Mouse (Mus musculus): ENCODE measurements around the gene Pomt1. TPM values are rescaled to one million over a fixed set of nuclear protein-coding genes. Genes with fewer than 3 reads are reported as not detected.

Pomt1 gene
- polyA plus RNA-seq (2012; rRNA removed): 9.7 and 9.8 TPM in 2 replicates

DNA sequence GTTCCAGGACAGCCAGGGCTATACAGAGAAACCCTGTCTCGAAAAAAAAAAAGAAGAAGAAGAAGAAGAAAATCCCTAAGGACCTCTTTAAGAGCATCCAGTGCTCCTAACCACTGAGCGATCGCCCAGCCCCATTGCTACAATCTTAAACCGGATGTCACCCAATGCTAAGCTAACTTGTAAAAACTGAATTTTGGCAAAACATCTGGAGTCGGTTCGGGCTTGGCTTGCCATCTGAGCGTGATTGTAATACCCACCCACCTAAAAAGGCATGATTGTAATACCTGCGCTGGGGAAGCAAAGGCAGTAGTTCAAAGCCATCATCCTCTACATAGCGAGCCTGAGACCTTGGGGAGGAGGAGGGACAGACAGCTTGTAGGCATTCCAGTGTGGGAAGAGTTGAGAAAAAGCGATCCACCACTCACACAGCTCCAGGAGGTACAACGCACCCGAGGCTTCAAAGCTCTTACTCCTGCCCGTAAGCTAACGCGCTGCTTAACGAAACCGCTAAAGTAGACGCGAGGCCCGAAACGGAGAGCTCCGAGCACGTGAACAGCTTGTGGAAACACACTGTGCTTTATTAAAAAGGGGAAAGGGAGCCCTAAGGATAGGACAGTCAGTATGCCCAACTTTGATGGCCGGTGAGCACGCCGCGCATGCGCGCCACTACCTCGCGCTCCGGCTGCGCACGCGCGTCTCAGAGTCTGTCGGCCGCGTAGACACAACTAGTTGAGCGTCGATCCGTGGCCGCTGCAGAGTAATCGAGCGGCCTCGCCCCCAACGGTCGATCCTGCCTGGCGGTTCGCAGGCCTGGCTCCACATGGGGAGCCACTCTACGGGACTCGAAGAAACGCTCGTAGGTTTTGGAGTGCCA is at the start of gene Pomt1:
Gene Pomt1, plus strand, starts transcription at position 705 of the 874 bp plus-strand sequence.

DNA sequence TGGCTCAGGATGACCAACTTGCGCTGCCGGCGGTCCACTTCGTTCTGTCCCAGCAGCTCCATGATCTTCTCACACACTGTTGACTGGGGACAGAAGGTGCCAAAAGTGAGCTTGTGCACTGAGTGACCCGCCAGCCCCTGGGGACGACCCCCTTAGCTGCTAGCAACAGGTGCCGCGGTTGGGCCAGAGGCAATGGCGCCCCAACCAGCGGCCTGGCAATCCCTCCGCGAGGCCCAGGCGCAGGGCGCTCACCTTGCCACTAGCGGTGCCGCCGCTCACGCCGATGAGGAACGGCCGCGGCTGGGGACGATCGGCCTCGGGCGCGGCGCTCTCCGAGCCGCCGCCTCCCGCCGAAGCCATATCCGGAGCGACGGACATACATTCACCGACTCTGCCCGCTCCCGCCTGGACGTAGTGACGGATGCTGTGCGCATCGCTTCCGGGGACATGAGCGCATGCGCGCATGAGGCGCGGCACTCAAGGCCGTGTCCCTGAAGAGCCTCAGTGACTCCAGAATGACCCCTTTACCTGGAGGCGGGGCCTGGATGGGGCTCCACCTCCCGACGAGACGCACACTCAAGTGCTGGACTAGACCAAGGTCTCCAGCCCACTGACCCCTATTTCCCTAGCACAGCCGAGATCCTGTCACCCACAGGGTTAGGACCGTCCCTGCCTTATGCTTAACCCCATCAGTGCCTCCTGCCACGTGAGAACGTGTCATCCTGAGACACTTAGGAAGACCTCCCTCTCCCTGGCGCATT is 23.4 kb downstream of the Pomt1 start, which contains the start of gene Uck1:
Gene Uck1, minus strand, starts transcription at position 503 of the 761 bp plus-strand sequence.

DNA sequence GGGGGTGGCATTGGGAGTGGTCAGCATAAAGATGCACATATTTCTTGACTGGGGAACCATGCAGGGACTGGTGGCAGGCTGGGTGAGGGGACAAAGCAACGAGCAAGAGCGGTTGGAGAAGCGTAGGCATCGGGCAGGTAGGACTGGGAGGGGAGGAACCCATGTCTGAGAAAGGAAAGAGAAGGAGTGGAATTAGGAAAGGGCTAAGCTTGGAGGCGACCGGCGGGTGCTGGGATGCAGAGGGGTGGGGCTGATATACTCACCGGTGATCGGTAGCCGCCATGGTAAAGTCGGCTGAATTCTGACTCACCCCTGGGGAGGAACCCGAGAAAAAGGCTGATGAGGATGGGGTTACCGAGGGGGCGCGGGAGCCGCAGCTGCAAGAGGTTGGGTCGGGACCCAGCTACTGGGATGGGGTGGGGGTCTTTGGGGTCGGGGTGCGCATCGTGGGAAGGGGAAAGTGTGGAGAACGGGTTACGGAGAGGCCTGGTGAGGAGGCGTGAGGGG is 51.0 kb downstream of the Pomt1 start, which contains the start of gene Golga2:
Gene Golga2, plus strand, starts transcription at position 51 of the 507 bp plus-strand sequence.

DNA sequence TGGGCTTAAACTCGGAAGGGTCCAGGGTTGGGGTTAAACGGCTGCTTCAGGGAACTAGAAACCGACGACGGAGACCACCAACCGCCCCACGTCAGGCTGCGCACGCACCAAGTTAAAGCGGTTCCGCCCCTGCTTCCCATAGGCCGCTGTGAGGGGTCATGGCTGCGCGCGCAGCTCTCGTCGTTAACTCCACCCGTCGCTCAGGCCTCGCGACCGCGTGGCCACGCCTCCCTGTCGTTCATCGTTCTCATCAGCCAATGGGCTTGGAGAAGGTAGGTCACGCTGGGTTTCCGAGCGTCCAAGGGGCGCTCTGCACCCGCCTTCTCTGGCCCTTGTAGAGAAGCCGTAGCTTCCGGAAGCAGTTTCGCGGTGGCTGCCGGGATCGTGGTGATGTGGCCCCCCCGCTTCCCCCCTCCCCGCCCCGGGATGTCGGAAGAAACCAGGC is 51.6 kb downstream of the Pomt1 start, which contains the start of gene Swi5:
Gene Swi5, minus strand, starts transcription at position 153 of the 445 bp plus-strand sequence.

Other genes with a start within 250 kb of the Pomt1 start
- gene Fam78a, start 151.7 kb upstream of the Pomt1 start, polyA plus RNA-seq (2012; rRNA removed): 0.41 and 0.57 TPM in 2 replicates
- 3.8 and 5.5 TPM in 2 replicates for gene Plpp7, start 141.1 kb upstream of the Pomt1 start, polyA plus RNA-seq (2012; rRNA removed)
- gene Prrc2b, start 85.5 kb upstream of the Pomt1 start, polyA plus RNA-seq (2012; rRNA removed): 16.4 and 19.9 TPM in 2 replicates
- gene Uck1, start 23.6 kb downstream of the Pomt1 start, polyA plus RNA-seq (2012; rRNA removed): 21.3 and 24.4 TPM in 2 replicates
- 22.5 and 23.4 TPM in 2 replicates for gene Golga2, start 50.8 kb downstream of the Pomt1 start, polyA plus RNA-seq (2012; rRNA removed)
- 114 and 127 TPM in 2 replicates for gene Swi5, start 51.5 kb downstream of the Pomt1 start, polyA plus RNA-seq (2012; rRNA removed)
- 89.3 and 95.4 TPM in 2 replicates for gene Ciz1, start 115.7 kb downstream of the Pomt1 start, polyA plus RNA-seq (2012; rRNA removed)
- gene Dnm1, start 116.7 kb downstream of the Pomt1 start, polyA plus RNA-seq (2012; rRNA removed): 52.3 and 67.7 TPM in 2 replicates
- 181 and 277 TPM in 2 replicates for gene 1110008P14Rik, start 145.3 kb downstream of the Pomt1 start, polyA plus RNA-seq (2012; rRNA removed)
- 3.1 and 5.2 TPM in 2 replicates for gene Lcn2, start 151.7 kb downstream of the Pomt1 start, polyA plus RNA-seq (2012; rRNA removed)
- gene Ptges2, start 159.3 kb downstream of the Pomt1 start, polyA plus RNA-seq (2012; rRNA removed): 10.3 and 18.3 TPM in 2 replicates
- 1.9 and 2.8 TPM in 2 replicates for gene Naif1, start 213.9 kb downstream of the Pomt1 start, polyA plus RNA-seq (2012; rRNA removed)
- 6.2 and 11.1 TPM in 2 replicates for gene Slc25a25, start 214.9 kb downstream of the Pomt1 start, polyA plus RNA-seq (2012; rRNA removed)